Mouse (Mus musculus): ENCODE data around the gene Sorcs2. TPM values are rescaled to one million over a fixed set of nuclear protein-coding genes. Genes with fewer than 3 reads are reported as not detected.
"Not testable (repeated sequence)": the region's sequence is repeated elsewhere in the genome, so short reads cannot be mapped to it uniquely, and the experiment has no call there.

The Sorcs2 gene
- total RNA-seq, 4 experiments from 2014 or later, result 5.0 to 9.4 (median 7.6) TPM

DNA sequence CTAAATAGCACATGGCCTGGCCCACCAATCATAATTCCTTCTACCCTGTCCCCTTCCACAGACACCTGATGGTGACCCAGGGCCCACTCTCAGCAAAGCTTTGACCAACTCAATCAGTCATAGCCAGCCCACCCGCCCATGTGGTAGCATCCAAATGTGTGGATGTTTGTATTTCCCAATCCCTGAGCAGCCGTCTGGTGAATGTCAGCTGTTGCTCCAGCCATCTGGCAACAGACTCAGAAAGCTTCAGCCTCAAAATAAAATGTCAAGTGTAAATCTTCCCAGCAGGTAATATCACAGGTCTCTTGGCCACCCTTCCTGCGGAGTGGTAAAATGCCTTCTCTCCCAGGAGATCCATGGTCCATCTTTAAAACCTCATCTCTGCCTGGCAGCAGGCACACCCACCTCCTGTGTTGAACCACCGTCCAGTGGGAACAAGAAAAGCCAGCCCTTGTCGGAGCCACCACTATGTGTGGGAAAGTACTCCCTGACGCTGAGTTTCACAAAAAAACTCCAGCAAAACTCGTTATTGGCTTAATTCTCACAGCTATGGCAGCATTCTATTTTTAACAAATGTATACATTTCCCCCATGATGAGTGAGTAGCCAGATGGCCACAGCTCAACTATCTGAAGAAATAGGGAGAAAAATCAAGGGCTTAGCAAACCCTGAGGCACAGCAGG is 93.5 kb downstream of the Sorcs2 start:
- no peak for DNase-seq (ENCODE audit: low spot score)

DNA sequence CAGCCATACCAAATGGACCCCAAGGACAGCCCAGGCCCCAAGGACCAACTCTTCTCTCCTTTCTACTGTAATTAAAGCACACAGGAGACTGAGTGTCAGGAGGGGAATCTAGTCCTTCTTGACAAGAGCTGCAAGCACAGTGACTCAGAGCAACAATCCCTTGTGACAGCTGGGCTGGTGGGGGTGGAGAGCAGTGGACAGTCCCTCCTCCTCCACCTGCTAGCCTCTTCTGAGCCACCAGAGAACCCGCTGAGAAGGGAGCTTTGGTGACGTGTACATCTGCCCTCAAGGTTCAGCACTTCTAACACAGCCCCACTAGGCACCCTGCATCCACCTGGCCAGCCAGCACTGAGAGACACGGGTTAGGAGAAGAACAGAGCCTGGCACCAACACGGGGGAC is 96.8 kb downstream of the Sorcs2 start:
- DNase-seq (ENCODE audit: low spot score), result no peak

DNA sequence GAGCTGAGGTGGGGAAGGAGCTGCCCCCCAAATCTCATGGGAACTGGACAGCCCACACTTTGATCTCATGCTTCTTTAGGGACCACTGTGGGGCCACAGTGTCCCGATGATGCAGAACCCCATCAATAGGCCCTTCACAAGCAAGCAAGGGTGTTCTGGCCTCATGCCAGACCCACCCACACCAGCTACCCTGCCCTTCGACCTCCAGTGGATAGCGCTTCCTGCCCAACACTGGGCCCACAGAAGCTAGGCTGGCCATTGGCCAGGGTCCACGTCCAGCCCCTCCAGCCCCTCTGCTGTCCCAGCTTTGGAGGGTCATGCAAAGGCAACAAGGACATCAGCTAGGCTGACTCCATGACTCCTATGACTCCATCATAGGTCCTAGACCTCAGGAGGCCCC is 99.9 kb downstream of the Sorcs2 start:
- DNase-seq (ENCODE audit: low spot score), result no peak

DNA sequence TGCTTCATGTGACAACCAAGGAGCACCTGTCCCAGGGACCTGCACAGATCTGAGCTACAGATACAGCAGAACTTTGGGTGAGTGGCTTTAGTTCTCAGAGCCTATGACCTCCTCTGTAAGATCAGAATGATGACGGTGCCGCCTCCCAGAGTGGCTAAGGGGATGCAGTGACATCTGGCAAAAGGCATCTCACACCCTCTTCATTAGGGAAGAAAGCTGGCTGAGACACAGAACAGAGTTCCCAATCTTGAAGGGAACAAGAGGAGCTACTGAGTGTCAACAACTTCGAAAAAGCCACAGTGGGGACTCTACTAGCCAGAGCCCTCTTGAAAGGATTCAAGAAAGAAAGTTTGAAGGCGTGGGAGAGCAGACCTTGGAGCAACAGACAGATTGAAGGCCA is 100.7 kb downstream of the Sorcs2 start:
- DNase-seq (ENCODE audit: low spot score), result no peak

DNA sequence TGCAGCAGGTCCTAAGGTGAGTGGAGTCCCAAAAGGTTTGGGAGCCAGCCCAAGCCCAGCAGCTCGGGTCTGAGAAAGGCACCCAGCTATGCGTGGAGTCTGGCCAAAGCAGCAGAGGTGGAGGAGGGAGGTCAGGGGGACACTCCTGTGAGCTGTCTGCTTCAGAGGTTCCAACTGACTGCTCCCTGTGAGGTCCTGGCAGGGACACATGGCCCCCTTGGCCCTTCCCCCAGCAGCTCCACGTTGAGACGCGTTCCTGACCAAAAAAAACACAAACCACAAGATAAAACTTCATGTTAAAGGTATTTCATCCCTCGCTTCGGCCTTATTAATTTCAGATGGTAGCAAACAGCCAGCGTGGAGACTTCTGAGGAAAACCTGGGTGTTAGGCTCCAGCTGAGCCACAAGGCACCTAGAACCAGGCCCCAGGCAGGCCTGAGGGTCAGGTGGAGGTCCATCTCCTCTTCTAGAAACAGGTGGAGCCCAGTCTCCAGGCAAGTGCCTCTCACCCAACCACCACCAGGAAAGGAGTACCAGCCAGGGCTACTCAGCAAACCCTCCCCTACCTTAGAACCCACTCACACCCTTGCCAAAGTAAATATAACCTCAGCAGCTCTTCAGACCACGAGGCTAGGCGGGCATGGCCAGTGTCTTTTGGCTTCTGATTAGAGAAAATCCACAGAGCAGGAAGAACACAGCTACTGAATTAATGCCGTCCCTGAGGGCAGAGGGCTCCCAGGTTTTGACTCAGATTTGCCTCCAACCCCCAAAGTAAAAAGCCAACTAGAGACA is 104.6 kb downstream of the Sorcs2 start:
- DNase-seq (ENCODE audit: low spot score), result no peak

DNA sequence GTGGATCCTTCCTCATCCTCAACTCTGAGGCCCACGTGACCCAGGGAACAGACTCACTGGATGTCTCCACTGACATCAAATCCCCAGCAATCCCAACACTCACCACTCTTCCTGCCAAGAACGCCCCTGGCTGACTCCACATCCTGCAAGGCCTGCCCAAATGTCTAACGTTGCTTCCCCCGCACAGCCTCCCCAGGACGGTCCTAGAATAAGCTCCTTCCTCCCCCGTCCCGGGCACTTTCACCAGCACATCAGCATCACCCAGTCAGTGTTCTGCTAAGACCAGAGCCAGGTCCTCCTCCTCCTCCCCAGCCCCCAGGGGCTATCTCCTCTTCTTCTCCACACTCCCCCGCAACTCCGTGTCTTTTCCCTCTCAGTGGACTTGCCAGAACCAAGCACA is 105.6 kb downstream of the Sorcs2 start:
- DNase-seq (ENCODE audit: low spot score), result no peak

DNA sequence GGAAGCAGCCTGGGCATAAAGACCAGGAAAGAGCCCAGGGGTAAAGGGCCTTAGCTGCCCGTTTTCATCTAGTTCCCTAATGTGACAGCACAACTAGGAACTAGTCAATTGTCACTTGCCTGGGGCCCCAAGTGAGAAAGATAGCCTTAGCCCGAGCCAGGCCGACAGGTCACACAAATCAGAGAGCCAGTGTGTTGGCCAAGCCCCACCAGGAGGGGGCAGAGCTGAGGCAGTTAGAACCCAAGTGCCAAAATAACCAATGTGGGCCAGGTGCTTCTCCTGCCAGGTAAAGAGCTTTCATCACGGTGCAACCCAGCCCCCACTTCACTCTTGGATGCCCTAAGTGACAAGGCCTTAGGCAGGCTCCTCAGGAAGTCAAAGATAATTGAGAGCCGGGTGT is 106.7 kb downstream of the Sorcs2 start:
- DNase-seq (ENCODE audit: low spot score), result no peak

DNA sequence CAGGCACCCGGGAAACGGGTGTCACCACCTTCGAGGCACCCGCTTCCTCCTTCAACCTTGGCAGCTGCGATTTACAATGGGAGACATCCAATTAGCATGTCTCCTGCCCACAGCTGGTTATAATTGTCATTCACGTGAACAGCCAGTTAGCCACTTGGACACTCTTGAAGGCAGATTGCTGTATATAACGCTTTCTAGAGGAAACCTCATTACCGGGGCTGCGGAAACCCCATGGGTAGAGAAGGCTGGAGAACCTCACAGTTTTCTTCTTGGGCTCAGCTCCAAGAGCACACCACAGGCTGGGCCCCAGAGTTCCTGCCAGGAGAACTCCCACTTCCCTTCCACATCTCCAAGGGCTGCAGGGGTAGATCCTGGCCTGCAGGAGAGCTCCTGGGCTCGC is 112.5 kb downstream of the Sorcs2 start:
- DNase-seq (ENCODE audit: low spot score), result no peak

DNA sequence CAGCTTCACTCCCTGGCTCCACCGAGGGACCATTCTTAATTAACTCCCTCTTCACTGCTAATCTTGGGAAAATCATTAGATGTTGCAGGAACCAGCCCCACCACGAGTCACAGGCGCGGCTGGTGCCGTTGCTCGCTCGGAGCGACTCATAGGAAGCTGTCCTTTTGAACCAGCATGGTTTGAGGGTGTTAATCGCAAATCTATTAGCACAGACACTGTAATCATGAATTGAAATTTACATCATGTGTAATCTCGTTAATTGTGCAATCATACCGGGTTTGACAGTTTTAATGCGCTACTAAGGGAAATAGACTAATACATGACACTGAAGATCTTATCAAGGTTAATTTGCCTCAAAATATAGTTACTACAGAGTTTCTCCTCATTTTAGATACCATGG is 118.0 kb downstream of the Sorcs2 start:
- no peak for DNase-seq (ENCODE audit: low spot score)

DNA sequence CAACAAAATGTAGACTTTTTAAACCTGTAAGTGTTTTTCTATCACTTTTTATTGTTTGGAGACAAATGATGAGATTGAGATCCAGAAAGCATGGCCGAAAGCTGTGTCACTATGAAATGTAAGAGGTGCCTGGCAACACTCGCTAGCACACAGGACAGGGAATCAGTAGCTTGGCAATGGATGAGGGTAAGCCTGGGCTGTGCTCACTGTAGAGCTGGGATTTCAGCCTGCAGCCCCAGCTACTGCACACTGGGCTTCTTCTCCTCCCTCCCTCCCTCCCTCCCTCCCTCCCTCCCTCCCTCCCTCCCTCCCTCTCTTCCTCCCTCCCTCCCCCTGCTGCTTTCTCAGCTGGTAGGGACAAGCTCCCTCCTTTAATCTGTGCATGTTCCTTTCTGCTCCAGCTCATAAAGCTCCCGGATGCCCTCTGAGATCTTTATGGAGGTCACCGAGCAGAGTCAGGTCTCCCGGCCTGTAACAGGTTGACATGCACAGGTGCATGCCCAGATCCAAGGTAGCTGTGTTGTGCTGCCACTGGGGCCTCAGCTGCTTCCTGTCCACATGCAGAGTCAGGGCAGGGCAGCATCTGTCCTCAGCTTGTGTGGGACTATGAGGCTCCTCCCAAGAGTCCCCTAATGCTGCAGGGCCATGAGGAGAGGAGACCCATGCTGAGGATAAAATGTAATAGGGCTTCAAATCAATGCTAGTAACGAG is 123.1 kb downstream of the Sorcs2 start:
- DNase-seq (ENCODE audit: low spot score), result no peak

DNA sequence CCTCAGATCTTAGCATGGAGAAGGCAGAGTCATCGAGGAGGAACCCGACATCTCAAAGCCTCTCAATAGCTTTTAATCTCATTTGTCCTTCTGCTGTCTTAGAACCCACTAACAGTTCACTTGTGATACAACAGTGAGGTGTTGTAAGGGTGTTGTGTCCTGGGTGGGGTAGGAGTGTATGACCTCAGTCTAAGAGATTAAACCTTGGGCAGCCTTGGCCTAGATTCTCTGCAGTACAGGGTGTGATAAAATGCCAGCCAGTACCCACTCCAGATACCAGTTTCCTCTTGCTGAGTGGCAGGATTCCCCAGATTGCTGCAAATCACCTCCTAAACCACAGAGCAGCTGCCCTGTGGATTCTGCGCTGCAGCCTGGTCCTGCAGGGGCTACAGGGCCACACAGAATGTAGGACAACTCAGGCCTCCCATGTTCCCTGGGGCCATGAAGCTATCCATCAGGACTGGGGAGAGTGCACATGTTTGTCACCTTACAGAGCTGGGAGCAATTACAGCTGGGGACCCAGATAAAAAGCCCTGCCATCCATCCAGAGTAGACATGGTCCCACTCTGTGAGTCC is 130.7 kb downstream of the Sorcs2 start:
- no peak for DNase-seq (ENCODE audit: low spot score)

DNA sequence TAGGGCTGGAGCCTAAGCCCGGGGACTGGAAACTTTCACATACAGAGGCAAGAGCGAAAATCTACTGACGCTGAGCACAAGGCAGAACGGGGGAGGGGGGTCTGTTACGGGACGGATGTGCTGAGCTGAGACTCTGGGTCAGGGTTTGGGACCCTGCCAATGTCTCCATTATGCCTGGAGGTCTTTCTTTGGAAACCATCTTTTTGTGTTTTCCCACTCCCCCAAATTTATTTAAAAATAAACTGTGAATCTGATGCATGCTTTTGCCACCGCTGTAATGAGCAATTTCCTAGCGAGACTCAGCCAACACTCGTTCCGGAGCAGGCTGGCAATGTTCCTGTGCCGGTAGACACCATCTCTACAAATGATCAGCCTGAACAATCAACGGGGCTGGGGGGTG is 137.1 kb downstream of the Sorcs2 start:
- DNase-seq (ENCODE audit: low spot score), result no peak

DNA sequence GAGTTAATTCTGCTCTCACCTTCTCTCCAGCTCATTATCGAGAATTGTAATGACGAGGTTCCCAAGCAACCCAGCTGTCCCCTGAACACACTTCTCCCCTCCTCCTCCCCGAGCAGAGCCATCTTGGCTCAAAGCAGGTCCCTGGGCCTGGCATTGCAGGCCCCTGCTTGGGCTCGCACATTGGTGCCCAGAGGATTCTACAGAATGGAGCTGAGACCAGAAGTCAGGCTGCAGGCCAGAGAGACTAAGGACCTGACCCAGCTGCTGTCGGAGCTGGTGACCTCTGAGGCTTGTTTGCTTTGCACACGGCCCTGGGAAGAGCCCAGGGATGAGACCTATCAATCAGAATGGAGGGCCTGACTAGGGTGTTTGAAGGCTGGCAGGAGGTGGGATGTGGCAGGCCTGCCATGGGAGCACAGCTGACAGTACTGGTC is 138.2 kb downstream of the Sorcs2 start:
- no peak for DNase-seq (ENCODE audit: low spot score)

DNA sequence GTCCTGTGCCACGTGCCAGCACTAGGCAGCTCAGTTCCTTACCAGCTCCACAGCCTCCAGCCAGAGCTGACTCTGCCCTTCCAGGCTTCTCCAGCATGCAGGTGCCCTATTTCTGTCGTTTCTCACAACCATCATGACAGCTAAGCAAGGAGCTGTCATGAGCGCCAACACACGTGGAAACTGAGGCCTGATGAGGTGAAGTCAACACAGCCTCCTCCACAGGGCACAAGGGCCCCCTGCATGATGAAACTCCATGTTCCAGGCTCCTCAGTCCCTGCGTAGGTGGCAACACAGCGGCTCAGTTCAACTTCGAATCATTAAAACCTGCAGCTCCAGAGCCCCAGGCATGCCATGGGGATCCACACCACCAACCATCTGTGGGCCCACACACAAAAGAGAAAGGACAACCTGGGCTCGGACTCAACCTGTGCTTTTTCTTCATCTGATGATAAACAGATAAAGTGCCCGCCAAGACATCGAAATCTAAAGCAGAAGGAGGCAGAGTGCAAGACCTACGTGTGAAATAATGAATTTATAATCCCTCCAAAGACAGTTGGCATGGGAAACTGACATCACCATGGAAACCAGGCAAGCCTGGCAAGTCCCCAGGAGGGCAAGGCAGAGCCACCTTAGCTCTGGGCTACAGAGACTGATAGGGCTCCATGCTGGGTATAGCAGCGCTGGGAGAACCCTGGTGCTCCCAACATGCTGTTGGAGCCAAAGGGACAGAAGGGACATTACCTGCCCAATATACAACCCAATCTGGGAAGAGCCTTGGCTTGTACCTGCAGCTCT is 139.4 kb downstream of the Sorcs2 start:
- DNase-seq (ENCODE audit: low spot score), result no peak

DNA sequence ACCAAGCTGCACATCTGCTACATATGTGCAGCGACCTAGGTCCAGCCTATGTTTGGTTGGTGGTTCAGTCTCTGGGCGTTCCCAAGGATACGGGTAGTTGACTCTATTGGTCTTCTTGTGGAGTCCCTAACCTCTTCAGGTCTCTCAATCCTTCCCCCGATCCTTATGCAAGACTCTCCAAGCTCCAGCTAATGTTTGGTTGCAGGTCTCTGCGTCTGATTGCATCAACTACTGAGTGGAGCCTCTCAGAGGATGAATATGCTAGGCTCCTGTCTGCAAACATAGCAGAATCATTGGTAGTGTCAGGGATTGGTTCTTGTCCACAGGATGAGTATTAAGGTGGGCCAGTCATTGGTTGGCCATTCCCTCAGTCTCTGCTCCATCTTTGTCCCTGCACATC is 140.9 kb downstream of the Sorcs2 start:
- DNase-seq (ENCODE audit: low spot score), result no peak

DNA sequence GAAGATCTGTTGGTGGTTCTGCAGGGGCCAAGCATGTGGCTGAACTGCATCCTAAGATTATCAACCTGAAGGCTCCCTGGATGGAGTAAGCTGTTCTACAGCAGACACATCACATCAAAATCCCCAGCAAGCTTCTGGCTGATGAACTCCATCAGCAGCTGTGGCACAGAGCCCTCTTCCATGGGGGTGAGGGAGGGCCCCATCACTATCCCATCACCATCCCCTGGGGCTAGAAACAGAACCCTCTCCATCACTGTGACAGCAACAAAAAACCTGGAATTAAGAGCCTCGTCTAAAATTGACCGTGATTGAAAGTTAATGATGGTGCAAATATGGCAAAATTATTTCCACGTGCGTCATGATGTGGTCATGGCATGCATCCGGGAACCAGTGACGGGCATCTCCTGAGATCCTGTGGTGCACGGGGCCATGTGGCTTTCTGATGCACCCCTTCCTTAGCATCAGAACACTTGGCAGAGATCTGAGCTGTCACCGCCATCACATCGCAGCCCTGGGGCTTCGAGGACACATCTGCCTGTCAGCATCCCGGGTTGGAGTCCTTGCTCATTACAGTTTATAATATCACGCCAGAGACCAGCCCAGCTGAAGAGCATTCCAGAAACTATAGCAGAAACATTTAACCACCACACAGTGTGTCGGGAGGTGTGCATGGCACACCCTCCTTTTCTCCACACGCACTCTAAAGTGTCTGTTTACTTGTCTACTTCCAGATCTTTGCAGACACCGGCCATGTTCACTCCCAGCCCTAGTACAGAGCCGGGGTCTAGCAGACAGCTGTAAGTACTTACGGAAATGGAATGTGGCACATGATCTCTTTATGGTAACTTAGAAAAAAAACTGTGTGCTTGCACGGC is 143.1 kb downstream of the Sorcs2 start:
- no peak for DNase-seq (ENCODE audit: low spot score)

DNA sequence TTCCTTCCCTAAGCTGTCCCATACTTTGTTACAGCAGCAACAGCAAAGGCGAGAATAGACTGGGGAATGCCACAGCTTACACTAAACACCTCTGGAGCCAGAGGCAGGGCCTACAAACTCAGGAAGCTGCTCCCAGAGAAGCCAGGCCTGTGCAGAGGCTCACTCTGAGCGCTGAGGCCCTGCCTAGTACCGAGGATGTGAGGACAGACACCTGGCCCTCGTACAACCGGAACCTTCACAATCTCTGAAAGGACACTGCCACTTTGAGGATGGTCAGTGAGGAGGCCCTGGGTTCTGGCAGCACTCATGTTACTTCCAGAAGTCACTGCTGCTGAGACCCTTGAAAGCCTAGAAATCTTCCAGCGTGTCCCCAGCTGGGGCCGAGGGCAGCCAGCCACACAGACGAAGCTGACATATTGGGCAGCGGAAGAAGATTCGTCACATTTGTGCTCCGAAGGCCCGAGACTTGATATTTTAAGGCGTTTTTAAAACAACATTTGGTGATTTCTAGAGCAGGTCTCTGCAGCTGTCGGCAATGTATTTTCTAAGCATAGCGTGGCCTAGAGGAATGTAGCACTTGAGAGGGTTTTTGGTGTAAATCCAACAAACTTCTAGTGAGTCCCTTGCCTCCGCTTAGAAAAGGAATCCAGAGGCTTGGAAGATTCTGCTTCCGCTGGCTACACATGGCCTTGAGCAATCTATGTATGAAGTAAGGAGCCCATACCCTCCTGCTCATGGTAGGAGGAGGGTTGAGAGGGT is 145.0 kb downstream of the Sorcs2 start:
- no peak for DNase-seq (ENCODE audit: low spot score)

DNA sequence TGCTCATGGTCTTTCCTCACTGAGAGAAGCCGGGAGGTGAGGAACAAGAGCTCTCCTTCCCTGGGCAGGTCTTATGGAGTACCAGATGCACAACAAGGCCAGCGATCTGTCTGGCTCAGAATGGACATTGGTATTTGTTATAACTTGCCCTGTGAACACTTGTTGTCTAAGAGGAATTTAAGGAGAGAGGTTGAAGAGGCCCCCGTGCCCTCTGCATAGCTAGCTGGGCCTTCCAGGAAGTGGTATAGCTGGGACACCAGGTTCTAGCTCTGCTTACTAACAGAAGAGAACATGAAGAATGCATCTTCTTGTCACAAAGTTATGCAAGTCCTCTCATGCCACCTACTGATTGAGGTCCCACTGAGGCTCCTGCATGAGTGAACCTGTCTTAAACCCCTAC is 149.9 kb downstream of the Sorcs2 start:
- DNase-seq (ENCODE audit: low spot score), result no peak

DNA sequence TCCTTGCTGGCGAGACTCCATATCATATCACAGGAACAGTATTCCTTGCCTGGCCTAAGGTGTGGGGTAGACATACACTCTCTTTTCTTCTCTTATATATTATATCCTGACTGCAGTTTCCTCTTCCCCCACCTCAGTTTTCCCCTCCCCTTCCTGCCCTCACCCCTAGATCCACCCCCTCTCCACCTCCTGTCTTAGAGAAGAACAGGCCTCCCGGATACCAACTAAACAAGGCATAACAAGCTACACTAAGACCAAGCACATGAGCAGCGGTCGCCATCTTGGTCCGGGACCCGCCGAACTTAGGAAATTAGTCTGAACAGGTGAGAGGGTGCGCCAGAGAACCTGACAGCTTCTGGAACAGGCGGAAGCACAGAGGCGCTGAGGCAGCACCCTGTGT is 160.4 kb downstream of the Sorcs2 start:
- DNase-seq (ENCODE audit: low spot score), result not testable (repeated sequence)

DNA sequence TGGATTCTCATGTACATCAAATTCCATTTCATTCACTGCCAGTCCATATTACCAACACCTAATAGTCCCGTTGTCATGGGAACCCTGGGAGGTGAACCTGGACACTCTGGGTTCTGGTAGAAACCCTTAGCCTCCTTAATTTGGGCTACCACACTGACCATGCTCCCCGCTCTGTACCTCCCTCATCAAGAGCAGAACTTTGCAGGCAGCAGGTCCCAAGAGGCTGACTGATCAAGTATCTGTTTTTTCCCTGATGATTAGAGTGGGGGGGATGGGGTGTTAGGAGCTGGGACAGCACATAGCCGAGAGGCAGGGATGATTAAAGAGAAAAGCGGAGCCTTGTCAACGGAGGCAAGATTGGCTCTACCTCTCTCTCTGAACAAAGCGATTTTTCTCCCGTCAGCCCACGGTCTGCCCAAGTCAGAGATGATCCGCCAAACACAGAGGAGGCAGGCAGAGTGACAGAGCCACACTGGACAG is 167.6 kb downstream of the Sorcs2 start:
- DNase-seq (ENCODE audit: low spot score), result no peak
